Mouse (Mus musculus): ENCODE results near the gene Kbtbd7. TPM values are rescaled to one million over a fixed set of nuclear protein-coding genes. Genes with fewer than 3 reads are reported as not detected.
"Not testable (repeated sequence)": the region's sequence is repeated elsewhere in the genome, so short reads cannot be mapped to it uniquely, and the experiment has no call there.

The Kbtbd7 gene
- polyA plus RNA-seq, 1 experiment from 2014 or later, result 5.9 TPM

DNA sequence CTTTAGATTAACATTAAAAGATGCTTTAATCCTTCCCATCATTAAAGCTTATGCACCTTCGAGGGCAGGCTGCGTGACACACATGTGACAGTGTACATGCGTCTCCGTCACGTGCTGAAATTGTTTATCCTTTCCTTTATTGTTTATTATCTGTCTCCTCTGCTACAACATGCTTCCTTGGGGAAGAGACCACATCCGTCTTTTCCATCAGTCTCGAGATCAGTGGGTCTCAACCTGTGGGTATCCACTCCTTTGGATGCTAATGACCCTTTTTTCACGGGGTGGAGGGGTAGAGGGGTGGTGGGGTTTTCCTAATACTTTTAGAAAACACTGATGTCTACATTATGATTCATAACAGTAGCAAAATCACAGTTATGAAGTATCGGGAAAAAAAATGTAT, 18.3 kb downstream of the Kbtbd7 start:
- Histone ChIP-seq H3K27ac (ENCODE audit: low read depth, low read length) (no peak overlapping the region), H3K4me1 (replicated peaks; ENCODE audit: control insufficient read depth, insufficient read depth, low read length) (no peaks in the 10 kb centered on the region), H3K36me3 (ENCODE audit: control insufficient read depth, insufficient read depth) (no peaks in the 10 kb centered on the region), H3K27me3 (replicated peaks; ENCODE audit: control insufficient read depth, insufficient read depth, low read length) (no peaks in the 10 kb centered on the region), H3K4me2 (replicated peaks; ENCODE audit: low read depth) (no peak overlapping the region), H3K9ac (ENCODE audit: low read depth, low read length) (no peak overlapping the region), H3K4me3 (ENCODE audit: low read depth, low read length) (no peak overlapping the region), H3K9me3 (ENCODE audit: control insufficient read depth) (no peaks in the 10 kb centered on the region)
- no peak for ATAC-seq
- WGBS, result 80% methylated on average over 9 of the region's 9 CpGs
- TF ChIP-seq CTCF (IDR thresholded peaks at IDR 0.05; ENCODE audit: low read depth), result no peak

DNA sequence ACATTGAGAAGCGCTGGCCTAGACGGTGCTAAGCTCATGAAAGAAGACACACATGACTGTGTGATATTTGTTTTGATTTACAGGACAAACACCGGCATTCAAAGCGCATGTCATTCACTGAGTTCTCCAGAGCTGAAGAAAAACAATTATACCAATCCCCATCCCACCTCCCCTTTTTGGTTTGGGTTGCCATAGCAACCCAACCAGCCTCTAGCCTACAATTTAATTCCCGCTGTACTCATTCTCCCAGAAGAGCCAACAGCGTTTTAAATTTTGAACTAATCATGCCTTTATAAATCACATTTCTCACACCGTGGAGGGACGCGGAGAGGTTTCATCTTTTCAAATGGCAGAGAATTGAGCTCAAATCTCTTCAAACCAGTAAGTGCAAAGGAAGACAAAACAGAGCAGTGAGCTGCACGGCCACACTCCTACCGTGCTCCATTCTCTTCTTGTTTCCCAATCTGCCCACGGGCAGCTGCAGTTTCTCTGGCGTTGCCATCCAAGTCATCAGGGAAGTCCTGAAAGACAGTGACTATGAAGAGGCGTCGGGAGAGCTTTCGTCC, 18.8 kb downstream of the Kbtbd7 start:
- WGBS, result 75% methylated on average over 16 of the region's 16 CpGs
- no peak for TF ChIP-seq CTCF (IDR thresholded peaks at IDR 0.05; ENCODE audit: low read depth)
- Histone ChIP-seq H3K4me3 (ENCODE audit: low read depth, low read length) (no peak overlapping the region), H3K4me2 (replicated peaks; ENCODE audit: low read depth) (no peak overlapping the region), H3K9ac (ENCODE audit: low read depth, low read length) (no peak overlapping the region), H3K27me3 (replicated peaks; ENCODE audit: control insufficient read depth, insufficient read depth, low read length) (no peaks in the 10 kb centered on the region), H3K9me3 (ENCODE audit: control insufficient read depth) (no peaks in the 10 kb centered on the region), H3K27ac (ENCODE audit: low read depth, low read length) (no peak overlapping the region), H3K36me3 (ENCODE audit: control insufficient read depth, insufficient read depth) (no peaks in the 10 kb centered on the region), H3K4me1 (replicated peaks; ENCODE audit: control insufficient read depth, insufficient read depth, low read length) (no peaks in the 10 kb centered on the region)
- no peak for ATAC-seq

GRCm38 (mm10) chr14:79451681-79452590, 25.6 kb downstream of the Kbtbd7 start, which contains the start of gene Kbtbd6:
TSS of gene Kbtbd6 (plus strand) at chr14:79451835.
- WGBS, result 17% methylated on average over 41 of the region's 89 CpGs
- TF ChIP-seq CTCF (IDR thresholded peaks at IDR 0.05; ENCODE audit: low read depth), result peak; percentile 25
- H3K27me3 ChIP-seq (replicated peaks; ENCODE audit: control insufficient read depth, insufficient read depth, low read length); H3K27ac ChIP-seq (ENCODE audit: low read depth, low read length); H3K4me1 ChIP-seq (replicated peaks; ENCODE audit: control insufficient read depth, insufficient read depth, low read length); H3K9me3 ChIP-seq (ENCODE audit: control insufficient read depth); H3K9ac ChIP-seq (ENCODE audit: low read depth, low read length); H3K36me3 ChIP-seq (ENCODE audit: control insufficient read depth, insufficient read depth): not testable (repeated sequence)
- peak within 1 kb of the TSS; percentile 74 for H3K4me2 ChIP-seq (replicated peaks; ENCODE audit: low read depth)
- peak within 1 kb of the TSS; percentile 43 for H3K4me3 ChIP-seq (ENCODE audit: low read depth, low read length)
- peak; percentile 67 for ATAC-seq

- not testable (repeated sequence) for H3K9ac ChIP-seq (ENCODE audit: low read depth, low read length); H3K9me3 ChIP-seq (ENCODE audit: control insufficient read depth); H3K4me2 ChIP-seq (replicated peaks; ENCODE audit: low read depth); H3K36me3 ChIP-seq (ENCODE audit: control insufficient read depth, insufficient read depth); H3K4me3 ChIP-seq (ENCODE audit: low read depth, low read length); ATAC-seq; H3K27ac ChIP-seq (ENCODE audit: low read depth, low read length); H3K27me3 ChIP-seq (replicated peaks; ENCODE audit: control insufficient read depth, insufficient read depth, low read length); H3K4me1 ChIP-seq (replicated peaks; ENCODE audit: control insufficient read depth, insufficient read depth, low read length)
- 94% methylated on average over 5 of the region's 10 CpGs for WGBS
Measured at GRCm38 (mm10) chr14:79452591-79452934, 26.3 kb downstream of the Kbtbd7 start.

GRCm38 (mm10) chr14:79460401-79460800, 34.1 kb downstream of the Kbtbd7 start:
- TF ChIP-seq CTCF (IDR thresholded peaks at IDR 0.05; ENCODE audit: low read depth), result no peak
- Histone ChIP-seq H3K27ac (ENCODE audit: low read depth, low read length) (no peak overlapping the region), H3K9me3 (ENCODE audit: control insufficient read depth) (no peaks in the 10 kb centered on the region), H3K9ac (ENCODE audit: low read depth, low read length) (no peak overlapping the region), H3K36me3 (ENCODE audit: control insufficient read depth, insufficient read depth) (peaks cover 27% of the 10 kb centered on the region), H3K4me1 (replicated peaks; ENCODE audit: control insufficient read depth, insufficient read depth, low read length) (no peaks in the 10 kb centered on the region), H3K27me3 (replicated peaks; ENCODE audit: control insufficient read depth, insufficient read depth, low read length) (no peaks in the 10 kb centered on the region), H3K4me2 (replicated peaks; ENCODE audit: low read depth) (no peak overlapping the region), H3K4me3 (ENCODE audit: low read depth, low read length) (no peak overlapping the region)
- ATAC-seq, result no peak
- WGBS, result 92% methylated on average over 1 of the region's 1 CpGs

GRCm38 (mm10) chr14:79460988-79461387, 34.7 kb downstream of the Kbtbd7 start:
- H3K27ac ChIP-seq (ENCODE audit: low read depth, low read length), result no peak overlapping the region
- ATAC-seq, result no peak
- no peaks in the 10 kb centered on the region for H3K4me1 ChIP-seq (replicated peaks; ENCODE audit: control insufficient read depth, insufficient read depth, low read length)
- no peaks in the 10 kb centered on the region for H3K9me3 ChIP-seq (ENCODE audit: control insufficient read depth)
- WGBS, result 90% methylated on average over 4 of the region's 4 CpGs
- H3K9ac ChIP-seq (ENCODE audit: low read depth, low read length), result no peak overlapping the region
- H3K4me3 ChIP-seq (ENCODE audit: low read depth, low read length), result no peak overlapping the region
- H3K36me3 ChIP-seq (ENCODE audit: control insufficient read depth, insufficient read depth), result peaks cover 31% of the 10 kb centered on the region
- no peaks in the 10 kb centered on the region for H3K27me3 ChIP-seq (replicated peaks; ENCODE audit: control insufficient read depth, insufficient read depth, low read length)
- H3K4me2 ChIP-seq (replicated peaks; ENCODE audit: low read depth), result no peak overlapping the region
- TF ChIP-seq CTCF (IDR thresholded peaks at IDR 0.05; ENCODE audit: low read depth), result no peak

All from intestine, postnatal 0 days (tissue).